ENCODE assay signal across 25 mouse cellular contexts in genomic region chr14:118465331-118465730, GRCm38 (mm10).
"Had no signal": no experiment of that assay in that cellular context is flagged by ENCODE, and none has a peak within 500 bp of the region (broad histone marks: within the 10 kb centered on the region; RNA-seq: fewer than 3 reads in every experiment).

No protein-coding gene starts in this region.

- H3K9me3 ChIP-seq: heart, embryonic 13.5 days; heart, embryonic 15.5 days; hindbrain, embryonic 13.5 days; hindbrain, embryonic 15.5 days; kidney, embryonic 15.5 days; limb, embryonic 13.5 days; limb, embryonic 15.5 days; liver, embryonic 12.5 days had no signal

- H3K27me3 ChIP-seq: limb, embryonic 15.5 days had no signal

- H3K4me1 ChIP-seq: heart, embryonic 13.5 days; heart, embryonic 15.5 days; hindbrain, embryonic 13.5 days; hindbrain, embryonic 15.5 days; kidney, embryonic 15.5 days; limb, embryonic 13.5 days; limb, embryonic 15.5 days; liver, embryonic 12.5 days had no signal

- DNase-seq: gastrocnemius, postnatal 14 days; gastrocnemius, postnatal 36 days; heart, adult 18-20 months; heart, postnatal 14 days; heart, postnatal 36 days; kidney, adult 11 months; kidney, adult 2 months; kidney, adult 9 months; kidney, postnatal 14 days; kidney, postnatal 36 days; layer of hippocampus, adult 9-11 months; left cerebral cortex, postnatal 4 days had no signal

- ATAC-seq: hindbrain, postnatal 0 days; intestine, embryonic 16.5 days; liver, embryonic 12.5 days had no signal

- H3K36me3 ChIP-seq: heart, embryonic 13.5 days; heart, embryonic 15.5 days; hindbrain, embryonic 13.5 days; hindbrain, embryonic 15.5 days; kidney, embryonic 15.5 days; limb, embryonic 13.5 days; limb, embryonic 15.5 days; liver, embryonic 12.5 days had no signal

- H3K27ac ChIP-seq: heart, embryonic 13.5 days; heart, embryonic 15.5 days; hindbrain, embryonic 13.5 days; hindbrain, embryonic 15.5 days; hindbrain, postnatal 0 days; kidney, embryonic 15.5 days; kidney, postnatal 0 days; left cerebral cortex, adult 2 months; limb, embryonic 13.5 days; limb, embryonic 15.5 days; liver, embryonic 12.5 days; liver, embryonic 14.5 days had no signal

- H3K4me3 ChIP-seq: heart, embryonic 13.5 days; heart, embryonic 15.5 days; hindbrain, embryonic 13.5 days; hindbrain, embryonic 15.5 days; kidney, embryonic 15.5 days; left cerebral cortex, adult 2 months; limb, embryonic 13.5 days; limb, embryonic 15.5 days; liver, embryonic 12.5 days had no signal
